Mouse (Mus musculus) C2C12 (cell line): ENCODE measurements around the gene Cdk14.

Experiments used
- CEBPB ChIP-seq: IDR thresholded peaks from one replicate; pipeline ENCODE4 v1.6.1; 2011; ENCODE audit warnings: low read depth, mild to moderate bottlenecking, control low read depth, moderate library complexity
- CTCF ChIP-seq: IDR thresholded peaks from one replicate; pipeline ENCODE4 v1.5.1; 2011; ENCODE audit not compliant: control insufficient read depth, insufficient read depth, insufficient read length
- FOSL1 ChIP-seq: IDR thresholded peaks from one replicate; pipeline ENCODE4 v1.8.0; 2011; ENCODE audit warnings: mild to moderate bottlenecking, low read length; ENCODE audit not compliant: poor library complexity, insufficient read depth, severe bottlenecking
- MAX ChIP-seq: IDR thresholded peaks from one replicate; pipeline ENCODE4 v1.6.1; 2011; ENCODE audit warnings: mild to moderate bottlenecking, control low read depth
- MYOD1 ChIP-seq: IDR thresholded peaks from one replicate; pipeline ENCODE4 v1.6.1; 2011; ENCODE audit warnings: low read depth; ENCODE audit not compliant: control insufficient read depth, insufficient read length
- MYOG ChIP-seq: IDR thresholded peaks from one replicate; pipeline ENCODE4 v1.6.1; 2011; ENCODE audit not compliant: control insufficient read depth, insufficient read length; ENCODE audit errors: extremely low read depth
- USF1 ChIP-seq: IDR thresholded peaks from one replicate; pipeline ENCODE4 v1.6.1; 2011; ENCODE audit warnings: low read depth, mild to moderate bottlenecking, control low read depth, moderate library complexity

DNA sequence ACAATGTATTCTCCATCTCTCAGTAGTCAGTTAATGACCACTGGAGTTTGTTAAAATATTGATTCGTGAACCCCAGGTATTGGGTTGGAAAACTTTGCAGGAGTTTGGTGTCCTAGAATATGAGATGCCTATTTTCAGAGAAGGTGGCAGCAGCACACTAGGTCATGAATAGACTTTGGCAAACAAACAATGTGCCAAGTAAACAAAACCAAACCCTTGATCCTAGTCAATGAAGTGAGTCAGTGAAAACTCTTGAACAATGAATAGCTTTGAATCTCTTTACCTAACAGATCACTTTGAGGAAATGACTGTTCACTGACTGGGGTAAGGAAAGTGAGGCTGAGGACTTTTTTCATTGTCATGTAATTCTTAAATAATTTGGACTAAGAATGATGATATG is 537.3 kb downstream of the Cdk14 start:
- no peak for TF ChIP-seq CTCF
- no peak for TF ChIP-seq MAX
- TF ChIP-seq FOSL1 = no peak
- no peak for TF ChIP-seq CEBPB
- no peak for TF ChIP-seq USF1
- no peak for TF ChIP-seq MYOG
- TF ChIP-seq MYOD1 = no peak
